Mouse (Mus musculus) adipocyte (in vitro differentiated cells): Measurements from ENCODE around the gene Gm6583.
A peak's percentile ranks its signal among the peaks of the same experiment; 100 is the strongest.
"Not testable (repeated sequence)": the region's sequence is repeated elsewhere in the genome, so short reads cannot be mapped to it uniquely, and the experiment has no call there.

Experiments used
- DNase-seq: peaks from one replicate; pipeline ENCODE4 v3.0.0-alpha.2; 2016; ENCODE audit warnings: low spot score

Gene Gm6583

DNA sequence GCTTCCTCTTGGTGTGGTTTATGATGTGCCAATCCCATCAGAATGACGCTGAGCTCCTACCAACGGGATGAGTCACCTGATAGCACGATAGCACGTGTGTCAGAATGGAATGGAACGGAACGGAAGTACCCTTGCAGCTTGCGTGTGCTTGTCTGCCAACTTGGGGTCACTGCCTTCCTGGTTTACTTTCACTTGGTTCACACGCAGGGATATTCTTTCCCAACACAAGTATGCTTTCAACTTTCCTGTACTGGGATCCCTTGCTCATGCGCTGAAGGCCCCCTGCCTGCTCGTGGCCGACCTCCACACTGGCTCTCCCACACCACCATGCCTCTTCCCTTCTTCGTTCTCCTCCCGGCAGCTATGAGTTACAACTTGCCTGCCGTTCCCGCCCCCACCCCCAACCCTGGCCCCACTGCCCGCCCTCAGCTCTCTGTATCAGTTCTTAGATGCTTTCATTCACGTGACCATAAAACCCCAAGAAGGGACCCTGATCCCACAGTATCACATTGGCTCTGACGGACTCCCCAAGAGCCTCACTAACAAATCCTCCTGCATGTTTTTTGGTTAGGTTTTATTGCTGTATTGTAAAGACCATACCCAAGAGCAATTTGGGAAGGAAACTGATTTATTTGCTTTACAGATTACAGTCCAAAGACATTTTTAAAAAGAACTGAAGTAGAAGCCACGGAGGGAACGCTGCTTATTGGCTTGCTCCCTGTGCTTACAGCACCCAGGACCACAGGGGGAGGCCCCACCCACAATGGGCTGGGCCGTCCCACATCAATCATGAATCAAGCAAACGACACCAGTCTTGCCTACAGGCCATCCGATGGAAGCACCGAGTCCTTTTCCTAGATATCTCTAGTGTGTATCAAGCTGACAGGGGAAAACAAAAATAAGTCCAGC lies 30.9 kb downstream of the Gm6583 start:
- DNase-seq: peak; percentile 58

DNA sequence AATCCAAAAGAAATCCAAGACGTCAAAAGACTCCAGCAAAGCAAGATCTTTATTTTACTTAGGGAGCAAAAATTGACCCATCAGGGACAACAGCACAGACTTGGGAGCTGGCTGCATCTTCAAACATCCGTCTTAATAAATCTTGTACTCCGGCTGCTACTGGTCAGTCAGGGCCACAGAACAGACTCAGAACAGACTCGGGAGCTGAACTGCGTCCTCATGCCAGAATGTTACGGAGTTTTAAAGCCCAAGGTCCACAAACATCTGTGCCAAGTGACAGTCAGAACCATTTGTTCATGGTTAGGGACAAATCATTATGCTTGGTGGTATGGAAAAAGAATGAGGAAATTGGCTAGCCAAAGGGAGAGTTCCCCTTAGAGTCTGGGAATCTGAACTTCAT lies 32.6 kb downstream of the Gm6583 start:
- DNase-seq: no peak

DNA sequence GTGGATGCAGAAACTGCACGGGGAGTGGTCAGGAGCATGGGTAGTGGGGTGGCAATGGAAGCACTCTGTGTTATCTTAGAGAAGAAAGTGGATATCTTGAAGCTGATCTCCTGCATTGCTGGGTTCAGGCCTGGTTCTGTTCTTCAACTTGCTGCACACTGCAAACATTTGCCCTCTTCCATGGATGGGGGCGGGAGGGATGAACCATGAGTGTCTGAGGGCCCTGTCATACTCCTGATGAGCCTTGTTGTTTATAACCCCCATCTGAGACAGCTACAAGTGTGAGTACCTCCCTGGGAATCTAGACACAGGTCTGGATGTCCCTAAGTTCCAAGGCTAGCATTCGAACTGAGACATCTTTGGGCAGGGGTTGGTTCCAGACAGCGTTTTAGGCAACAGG lies 34.5 kb downstream of the Gm6583 start:
- DNase-seq: no peak

DNA sequence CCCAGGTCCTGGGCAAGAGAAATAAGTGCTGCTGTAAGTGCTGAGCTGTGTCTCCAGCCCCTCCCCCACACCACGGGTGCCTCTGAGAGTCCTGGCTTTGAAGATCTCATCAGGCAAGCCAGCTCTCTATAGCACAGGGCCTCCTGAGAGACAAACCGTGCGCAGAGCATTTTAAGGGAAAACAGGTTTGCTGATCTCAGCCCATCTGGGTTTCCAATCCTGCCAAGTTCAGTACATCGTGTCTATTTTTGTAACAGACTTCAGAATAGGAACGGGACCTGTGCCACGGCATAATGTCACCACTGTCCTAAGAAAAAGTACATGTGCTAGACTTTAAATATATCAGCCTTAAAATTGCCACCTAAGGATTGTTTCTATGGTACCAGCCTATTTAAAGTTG lies 34.9 kb downstream of the Gm6583 start:
- DNase-seq: peak; percentile 44

DNA sequence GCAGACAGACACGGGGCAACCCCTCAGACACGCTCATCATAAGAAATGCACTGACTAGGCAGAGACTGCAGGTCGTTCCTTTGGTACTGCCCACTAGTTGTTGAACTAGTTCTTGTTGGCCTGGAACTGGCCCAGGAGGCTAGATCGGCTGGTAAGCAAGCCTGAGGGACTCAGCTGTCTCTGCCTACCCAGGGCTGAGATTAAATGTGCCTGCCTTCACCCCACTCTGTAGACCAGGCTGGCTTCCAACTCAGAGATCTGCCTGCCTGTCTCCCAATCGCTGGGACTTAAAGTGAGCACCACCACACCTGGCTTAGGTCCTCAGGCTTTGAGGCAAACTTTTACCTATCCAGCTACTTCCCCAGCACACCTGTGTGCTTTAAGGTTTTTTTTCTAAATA lies 35.5 kb downstream of the Gm6583 start:
- no peak for DNase-seq

DNA sequence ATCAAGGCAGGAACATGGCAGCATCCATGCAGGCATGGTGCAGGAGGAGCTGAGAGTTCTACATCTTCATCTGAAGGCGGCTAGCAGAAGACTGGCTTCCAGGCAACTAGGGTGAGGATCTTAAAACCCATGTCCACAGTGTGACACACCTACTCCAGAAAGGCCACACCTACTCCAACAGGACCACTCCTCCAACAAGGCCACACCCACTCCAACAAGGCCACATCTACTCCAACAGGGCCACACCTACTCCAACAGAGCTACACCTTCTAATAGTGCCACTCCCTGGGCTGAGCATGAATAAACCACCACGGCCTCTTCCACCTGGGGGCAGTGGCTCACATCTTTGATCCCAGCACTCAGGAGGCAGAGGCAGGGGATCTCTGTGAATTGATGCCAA lies 36.5 kb downstream of the Gm6583 start:
- not testable (repeated sequence) for DNase-seq

DNA sequence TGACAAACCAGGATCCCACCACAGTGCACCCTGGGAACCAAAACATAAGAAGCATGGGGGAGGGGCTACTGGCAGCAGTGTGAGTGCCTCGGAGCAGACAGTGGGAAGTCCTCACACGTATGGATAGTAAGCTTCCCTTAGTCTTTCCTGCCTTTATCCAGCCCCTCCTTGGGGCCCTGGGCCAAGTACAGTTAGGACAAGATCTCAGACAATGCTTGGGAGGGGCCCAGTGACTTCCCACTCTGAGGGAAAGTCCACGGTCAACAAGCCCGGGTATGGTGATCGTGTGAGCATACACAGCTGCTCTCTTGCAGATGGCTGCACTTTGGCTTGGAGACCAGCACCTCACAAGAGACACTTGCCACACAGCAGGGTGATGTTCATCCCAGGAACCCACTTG lies 38.5 kb downstream of the Gm6583 start:
- DNase-seq: no peak

DNA sequence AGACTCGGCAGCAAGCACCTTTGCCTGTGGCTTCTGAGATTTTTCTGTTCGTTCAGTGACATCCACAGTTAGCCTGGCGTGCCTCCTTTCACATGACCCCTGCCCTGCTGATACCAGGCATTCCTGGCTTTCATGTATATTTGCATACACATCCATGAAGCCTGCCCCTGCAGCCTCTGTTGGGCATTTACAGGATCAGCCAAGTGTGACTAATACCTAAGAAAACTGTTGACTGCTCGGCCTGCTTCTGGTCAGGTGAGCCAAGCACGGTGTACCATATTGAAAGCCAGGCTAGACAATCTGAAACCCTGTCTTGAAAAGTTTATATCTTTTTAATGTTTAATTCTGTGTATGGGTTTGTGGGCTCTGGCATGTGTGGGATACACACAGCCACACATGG lies 39.4 kb downstream of the Gm6583 start:
- DNase-seq: no peak

DNA sequence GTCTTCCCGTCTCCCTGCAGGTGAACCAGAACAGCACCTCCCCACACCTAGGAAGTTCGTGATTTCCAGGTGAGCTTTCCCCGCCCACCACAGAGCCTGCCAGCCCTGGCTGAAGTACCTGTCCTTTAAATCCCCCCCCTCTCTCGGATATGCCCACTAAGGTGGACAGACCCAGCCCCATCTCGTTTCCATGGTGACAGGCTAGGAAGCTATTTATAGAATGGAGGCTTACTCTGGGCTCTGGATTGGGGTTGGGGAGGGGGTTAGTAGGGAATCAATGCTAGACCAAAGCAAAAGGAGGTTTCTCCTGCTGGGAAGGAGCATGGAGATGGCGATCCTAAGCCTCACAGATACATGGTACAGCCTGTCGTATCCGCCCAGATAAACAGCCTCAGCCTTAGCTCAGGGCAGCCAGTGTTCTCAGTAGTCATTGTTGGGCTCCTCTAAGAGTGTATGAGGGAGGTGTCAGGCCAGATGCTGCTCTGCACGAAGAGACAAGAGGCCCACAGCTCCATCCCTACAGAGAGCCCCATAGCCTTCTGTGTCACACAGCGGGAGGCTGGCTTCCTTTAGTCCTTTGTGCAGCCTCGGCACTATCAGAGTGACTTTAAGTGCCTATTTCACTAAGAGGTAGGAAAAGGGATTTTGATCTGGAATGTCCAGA lies 42.5 kb downstream of the Gm6583 start:
- no peak for DNase-seq

DNA sequence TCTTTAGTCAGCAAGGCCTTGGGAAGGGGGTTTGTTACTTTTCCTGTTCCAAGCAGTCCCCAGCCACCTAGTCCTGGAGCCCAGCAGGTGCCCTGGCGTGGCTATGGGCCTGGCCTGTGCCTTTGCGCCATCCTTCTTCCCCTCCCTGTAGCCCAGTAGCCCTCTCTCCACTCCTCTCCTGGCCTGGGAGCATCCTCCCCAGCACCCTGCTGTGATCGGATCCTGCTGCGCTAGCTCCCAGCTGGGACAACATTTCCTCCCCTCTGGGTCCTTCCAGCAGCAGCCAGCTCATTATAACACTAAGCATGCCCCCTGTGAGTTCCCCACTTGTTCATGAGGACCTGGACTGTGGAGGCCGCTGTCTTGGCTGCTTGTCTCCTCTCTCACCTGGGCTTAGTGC lies 50.0 kb downstream of the Gm6583 start:
- no peak for DNase-seq
